Mouse (Mus musculus): Measurements from ENCODE around the gene Atp2b1.
"Not testable (repeated sequence)": the region's sequence is repeated elsewhere in the genome, so short reads cannot be mapped to it uniquely, and the experiment has no call there.

The Atp2b1 gene

DNA sequence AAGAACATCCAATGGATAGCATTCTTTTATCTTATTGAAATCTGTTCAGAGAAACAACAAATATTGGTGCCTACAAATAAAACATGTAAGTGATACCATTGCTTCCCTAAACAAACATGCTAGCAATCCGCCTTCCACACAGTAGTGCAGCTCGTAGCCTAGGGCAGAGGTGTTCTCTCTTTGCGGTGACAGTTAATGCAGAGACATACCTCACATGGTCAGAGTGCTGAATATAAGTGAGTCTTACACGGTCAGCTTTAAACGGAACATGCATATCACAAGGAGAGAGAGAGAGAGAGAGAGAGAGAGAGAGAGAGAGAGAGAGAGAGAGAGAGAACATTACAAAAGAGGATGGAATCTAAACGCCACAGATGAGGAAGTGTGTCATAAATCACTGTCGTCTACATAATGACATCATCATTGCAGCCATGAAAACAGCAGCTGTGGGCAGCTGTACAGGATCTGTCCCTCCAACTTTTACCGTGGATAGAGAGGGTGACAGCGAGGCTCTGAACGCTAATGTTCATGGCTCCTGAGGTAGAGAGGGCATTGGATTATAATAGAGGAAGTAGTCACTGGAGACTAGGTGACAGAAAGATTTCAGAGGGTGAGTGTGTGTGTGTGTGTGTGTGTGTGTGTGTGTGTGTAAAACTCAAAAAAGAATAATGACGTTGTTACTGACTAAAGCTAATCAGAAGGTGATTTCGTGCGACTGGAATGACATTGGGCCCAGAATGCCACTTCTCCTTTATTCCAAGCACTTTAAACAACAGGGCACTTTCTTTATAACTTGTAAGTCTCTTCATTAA, 52.4 kb downstream of the Atp2b1 start:
- DNase-seq: no peak

- no peak for DNase-seq
Measured at GRCm38 (mm10) chr10:98967240-98967891, 53.2 kb downstream of the Atp2b1 start.

GRCm38 (mm10) chr10:98970917-98971316, 56.7 kb downstream of the Atp2b1 start:
- DNase-seq: no peak

DNA sequence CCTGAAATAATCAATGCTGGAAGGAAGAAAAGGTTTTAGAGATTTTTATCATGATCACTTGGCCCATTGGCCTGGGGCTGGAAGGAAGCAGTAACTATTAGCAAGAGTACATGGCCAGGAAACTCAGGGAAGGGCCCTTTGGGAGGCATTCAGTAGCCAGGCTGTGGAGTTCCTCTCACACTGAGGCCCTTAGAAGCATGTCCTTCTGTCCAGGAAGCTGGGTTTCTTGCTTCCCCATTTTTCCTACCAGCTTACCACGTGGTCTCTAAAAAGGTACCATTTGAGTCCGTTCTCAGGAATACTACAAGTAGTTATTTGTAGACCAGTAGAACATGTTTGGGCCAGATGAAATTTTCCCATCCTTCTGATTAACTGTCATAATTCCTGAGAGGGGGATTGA, 58.2 kb downstream of the Atp2b1 start:
- DNase-seq: no peak

- DNase-seq: no peak
Measured at GRCm38 (mm10) chr10:98972912-98973605, 58.9 kb downstream of the Atp2b1 start.

- no peak for DNase-seq
Measured at GRCm38 (mm10) chr10:98974645-98975044, 60.4 kb downstream of the Atp2b1 start.

DNA sequence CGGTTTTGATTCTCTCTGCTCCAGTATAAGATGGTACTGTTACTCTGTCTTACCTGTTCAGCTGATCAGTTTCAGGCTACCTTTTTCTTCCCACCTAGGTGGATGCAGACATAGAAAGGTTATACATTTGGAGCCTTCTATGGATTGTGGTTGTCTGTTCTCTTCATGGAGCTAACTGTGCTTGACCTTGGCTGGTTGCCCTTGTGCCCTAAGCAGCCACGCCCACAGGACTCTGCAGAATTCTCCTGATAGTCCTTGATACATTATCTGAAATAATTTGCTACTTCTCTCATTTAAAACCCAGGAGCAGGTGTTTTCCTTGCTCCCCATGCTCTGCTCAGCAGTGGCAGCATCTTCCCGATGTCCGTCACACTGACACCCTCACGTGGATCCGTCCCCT, 61.4 kb downstream of the Atp2b1 start:
- DNase-seq: no peak

DNA sequence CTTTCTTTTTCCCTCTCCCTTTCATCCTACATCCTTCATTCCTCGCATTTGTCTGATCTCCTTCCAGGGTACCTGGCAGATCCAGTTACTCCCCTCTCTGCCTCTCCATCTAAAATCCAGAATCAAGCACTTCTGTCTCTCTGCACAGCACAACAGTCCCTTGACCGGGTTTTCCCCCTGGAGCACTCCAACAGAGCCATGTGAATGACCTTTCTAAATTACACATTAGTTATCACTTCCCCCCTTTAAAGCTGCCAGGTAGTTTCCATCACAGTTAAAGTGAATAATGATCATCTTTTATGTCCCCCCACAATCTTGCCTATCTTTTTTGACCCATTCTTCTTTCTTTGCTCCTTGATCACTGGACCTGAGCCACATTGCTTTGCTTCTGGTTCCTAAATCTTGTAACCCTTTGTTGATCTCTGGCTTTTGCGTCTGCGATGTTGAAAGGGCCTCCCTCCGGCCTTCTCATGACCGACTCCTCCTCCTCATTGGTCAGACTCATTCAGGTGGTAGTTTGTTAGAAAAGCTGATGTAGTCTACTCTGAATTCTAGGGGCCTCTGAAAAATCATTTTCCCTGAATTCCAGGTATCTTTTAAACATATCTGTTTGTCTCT, 62.8 kb downstream of the Atp2b1 start:
- DNase-seq: no peak

DNA sequence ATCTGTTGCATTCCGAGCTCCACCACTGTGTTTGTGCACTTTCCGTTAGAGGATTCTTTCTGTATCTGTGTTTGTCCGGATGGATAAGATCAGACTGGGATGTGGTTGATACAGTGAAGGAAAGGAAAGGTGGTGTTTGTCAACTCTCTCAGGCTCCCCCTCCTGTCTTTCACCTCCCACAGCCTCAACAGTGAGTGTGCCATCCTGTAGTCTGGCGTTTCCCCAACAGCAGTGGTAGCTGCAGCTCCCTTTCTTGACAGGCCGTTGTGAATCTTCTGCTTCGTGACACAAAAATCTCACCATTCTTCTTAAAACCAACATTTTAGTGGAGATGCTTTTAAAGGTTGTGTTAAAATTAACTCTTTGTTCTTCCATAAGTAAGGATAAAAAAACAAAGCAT, 64.6 kb downstream of the Atp2b1 start:
- no peak for DNase-seq

DNA sequence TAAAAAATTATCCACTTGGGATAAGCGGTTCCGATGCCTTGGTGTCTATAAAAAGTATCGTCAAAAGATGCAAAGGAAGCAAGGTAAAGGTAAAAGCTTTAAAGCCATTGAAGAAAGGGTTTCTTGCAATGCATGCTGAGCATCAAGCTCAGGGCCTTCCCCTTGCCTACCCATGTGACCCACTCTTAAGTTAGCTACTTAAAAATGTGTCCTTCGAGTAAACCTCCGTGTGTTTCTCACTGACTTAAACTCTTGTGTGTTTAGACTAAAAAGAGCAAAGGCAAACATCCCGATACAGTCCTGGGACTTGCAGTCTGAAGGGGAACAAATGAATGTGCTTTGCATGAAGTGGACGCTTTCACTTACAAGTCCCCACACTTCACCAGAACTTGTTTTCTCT, 65.1 kb downstream of the Atp2b1 start:
- DNase-seq: no peak

- DNase-seq: no peak
Measured at GRCm38 (mm10) chr10:98979951-98980350, 65.7 kb downstream of the Atp2b1 start.

DNA sequence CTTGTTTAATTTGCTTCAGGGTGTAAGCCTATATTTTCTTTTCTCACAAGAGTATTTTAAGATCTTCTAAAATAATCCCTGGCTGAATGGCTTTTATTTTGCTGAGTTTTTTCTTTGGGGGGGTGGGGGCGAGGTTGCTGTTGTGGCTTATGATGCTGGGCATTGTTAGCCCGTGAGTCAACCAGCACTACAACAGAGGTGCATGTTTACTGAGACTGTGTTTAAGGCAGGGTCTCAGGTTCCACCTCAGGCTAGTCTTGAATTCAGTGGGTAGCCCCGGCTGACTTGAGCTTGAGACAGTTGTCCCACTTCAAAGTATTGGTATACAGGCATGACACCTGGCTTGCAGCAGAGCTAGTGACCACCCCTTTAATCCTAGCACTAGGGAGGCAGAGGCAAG, 77.8 kb downstream of the Atp2b1 start:
- DNase-seq: no peak

GRCm38 (mm10) chr10:98993186-98993585, 79.0 kb downstream of the Atp2b1 start:
- no peak for DNase-seq

DNA sequence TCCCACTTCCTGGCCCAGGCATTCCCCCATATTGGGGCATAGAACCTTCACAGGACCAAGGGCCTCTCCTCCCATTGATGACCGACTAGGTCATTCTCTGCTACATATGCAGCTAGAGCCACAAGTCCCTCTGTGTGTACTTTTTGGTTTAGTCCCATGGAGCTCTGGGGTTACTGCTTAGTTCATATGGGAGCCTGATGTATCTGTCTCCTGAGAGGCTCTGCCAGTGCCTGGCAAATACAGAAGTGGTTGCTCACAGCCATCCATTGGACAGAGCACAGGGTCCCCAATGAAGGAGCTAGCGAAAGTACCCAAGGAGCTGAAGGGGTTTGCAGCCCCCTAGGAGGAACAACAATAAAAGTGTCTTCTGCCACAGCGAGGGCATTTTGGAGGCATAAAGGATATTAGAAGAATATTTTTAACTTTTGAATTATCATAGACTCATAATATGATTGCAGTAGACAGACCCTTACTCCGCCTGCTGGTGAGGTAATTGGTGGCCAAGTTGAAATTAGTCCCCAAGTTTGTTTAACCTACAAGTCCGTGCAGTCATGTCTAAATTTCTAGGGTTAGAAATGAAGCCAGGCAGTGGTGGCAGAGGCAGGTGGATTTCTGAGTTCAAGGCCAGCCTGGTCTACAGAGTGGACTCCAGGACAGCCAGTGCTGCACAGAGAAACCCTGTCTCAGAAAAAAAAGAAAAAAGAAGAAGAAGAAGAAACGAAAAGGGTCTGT, 81.0 kb downstream of the Atp2b1 start:
- not testable (repeated sequence) for DNase-seq

DNA sequence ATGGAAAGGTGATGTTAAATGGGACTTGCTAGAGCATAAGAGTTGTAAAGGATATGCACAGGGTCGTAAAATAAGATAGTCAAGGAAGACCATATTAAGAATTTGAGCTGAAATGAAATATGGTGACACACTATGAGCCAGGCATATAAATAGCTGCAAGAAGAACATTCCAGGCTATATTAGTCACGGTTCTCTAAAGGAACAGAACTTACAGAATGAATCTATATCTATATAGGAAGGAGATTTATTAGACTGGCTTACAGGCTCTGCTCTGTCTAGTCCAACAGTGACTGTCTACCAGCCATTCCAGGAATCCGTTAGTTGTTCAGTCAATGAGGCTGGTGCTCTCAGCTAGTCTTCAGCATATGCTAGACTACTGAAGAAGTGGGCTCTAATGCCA, 90.7 kb downstream of the Atp2b1 start:
- DNase-seq: no peak

DNA sequence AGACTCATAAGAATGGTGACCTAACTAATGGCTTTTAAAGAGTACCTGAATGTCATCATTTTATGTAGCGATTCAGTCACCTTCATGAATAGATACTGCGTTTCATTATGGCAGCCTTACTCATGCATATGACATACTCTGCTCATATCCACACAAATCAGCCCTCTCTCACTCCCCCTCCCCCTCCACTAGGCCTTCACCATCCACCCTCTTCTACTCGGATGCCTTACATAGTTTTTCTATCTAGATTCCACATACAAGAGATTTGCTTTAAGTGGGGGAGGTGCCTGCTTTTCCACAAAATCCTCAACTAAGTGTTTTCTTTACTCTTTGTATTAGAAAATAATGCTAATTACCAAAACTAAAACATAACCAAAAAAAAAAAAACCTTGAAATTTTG, 96.9 kb downstream of the Atp2b1 start:
- DNase-seq: no peak

GRCm38 (mm10) chr10:99012086-99012485, 97.9 kb downstream of the Atp2b1 start:
- no peak for DNase-seq

GRCm38 (mm10) chr10:99014737-99015136, 100.5 kb downstream of the Atp2b1 start:
- DNase-seq: no peak

GRCm38 (mm10) chr10:99016996-99017395, 102.8 kb downstream of the Atp2b1 start:
- DNase-seq: no peak

GRCm38 (mm10) chr10:99027462-99027861, 113.3 kb downstream of the Atp2b1 start:
- no peak for DNase-seq

- DNase-seq: no peak
Measured at GRCm38 (mm10) chr10:99029844-99030243, 115.6 kb downstream of the Atp2b1 start.

All from thymus, adult 18-20 months (tissue).